Mouse (Mus musculus) megakaryocyte, adult 5-6 weeks (primary cell): ENCODE measurements around the gene Fam71e1. TPM values are rescaled to one million over a fixed set of nuclear protein-coding genes. Genes with fewer than 3 reads are reported as not detected.
A peak's percentile ranks its signal among the peaks of the same experiment; 100 is the strongest.

Source experiments
- ATAC-seq: 2 replicates; pipeline ENCODE4 v1.8.0; 2016; ENCODE audit warnings: mild to moderate bottlenecking, inconsistent platforms; ENCODE audit not compliant: poor library complexity, severe bottlenecking
- total RNA-seq, 2 experiments: library from RNA; stranded (forward) in 1 of 2; stranded (reverse) in 1 of 2; fragments of 153-499, 151-499 nt in 1 of 2; fragments of 221-1000, 200-1000 nt in 1 of 2; gene quantifications; 2 replicates each; pipeline versions ENCODE4 v1.2.3 to v1.2.4; 2015 to 2017

Gene Fam71e1
- total RNA-seq, 2 experiments from 2014 or later: 2.0 TPM; not detected in 1

- no peak for ATAC-seq
Measured at GRCm38 (mm10) chr7:44470696-44471612, 25.4 kb upstream of the Fam71e1 start.

DNA sequence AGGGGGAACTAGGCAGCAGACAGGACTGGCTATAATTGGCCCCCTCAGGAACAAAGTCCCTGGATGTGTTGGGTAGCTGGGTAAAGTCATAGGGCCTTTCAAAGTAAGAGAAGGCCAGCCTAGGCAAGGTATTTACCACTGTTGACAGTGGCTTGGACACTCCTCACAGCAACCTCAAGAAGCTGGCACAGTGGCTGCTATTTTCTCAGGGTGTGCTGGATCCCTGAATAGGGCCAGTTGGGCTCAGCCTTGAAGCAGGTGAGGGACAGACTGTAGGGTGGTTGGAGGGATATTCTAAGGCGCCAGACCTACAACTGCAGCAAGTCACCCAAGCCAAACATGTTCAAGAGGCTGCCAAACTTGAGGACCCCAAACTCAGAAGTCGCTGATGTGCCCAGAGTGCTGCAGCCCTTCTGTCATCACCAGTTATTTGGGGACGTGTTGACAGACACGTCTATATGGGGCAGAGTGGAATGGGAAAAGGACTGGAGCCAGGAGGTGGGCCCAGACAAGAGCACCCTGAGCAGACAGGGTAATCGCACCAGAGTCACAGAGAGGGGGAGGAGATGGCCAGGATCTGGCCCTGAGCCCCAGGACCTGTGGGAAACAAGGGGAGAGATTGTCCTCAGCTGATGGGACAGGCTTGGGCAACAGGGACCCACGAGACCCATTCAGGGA, 24.4 kb upstream of the Fam71e1 start:
- ATAC-seq: no peak

- ATAC-seq: no peak
Measured at GRCm38 (mm10) chr7:44472558-44472885, 23.9 kb upstream of the Fam71e1 start.

GRCm38 (mm10) chr7:44472961-44473646, 23.3 kb upstream of the Fam71e1 start:
- no peak for ATAC-seq

- no peak for ATAC-seq
Measured at GRCm38 (mm10) chr7:44474419-44474818, 22.0 kb upstream of the Fam71e1 start.

DNA sequence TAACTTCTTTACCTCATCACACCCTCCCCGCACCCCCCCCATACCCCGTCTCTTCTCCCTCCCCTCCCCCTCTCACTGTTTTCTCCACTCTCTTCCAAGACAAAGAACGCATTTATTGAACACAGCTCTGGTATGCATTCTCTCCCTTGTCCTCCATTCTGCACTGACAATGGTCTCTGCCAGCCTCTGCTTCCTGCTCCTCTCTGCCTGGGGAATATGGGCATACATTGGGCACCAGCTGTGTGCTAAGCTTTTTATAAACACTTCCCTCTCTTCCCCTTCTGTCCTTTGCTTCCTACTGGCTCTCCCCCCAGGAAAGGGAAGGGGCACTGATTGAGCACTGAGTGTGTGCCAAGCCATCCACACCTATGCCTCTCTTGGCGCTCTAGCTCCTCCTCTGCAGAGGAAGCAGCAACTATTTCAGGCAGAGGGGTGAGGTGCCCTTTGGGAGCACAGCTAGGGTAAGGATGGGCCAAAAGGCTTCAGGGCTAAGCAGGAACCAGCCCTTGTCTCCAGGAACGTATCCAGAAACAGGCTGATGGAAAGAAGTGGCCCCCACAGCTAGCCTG, 21.3 kb upstream of the Fam71e1 start:
- ATAC-seq: no peak

- no peak for ATAC-seq
Measured at GRCm38 (mm10) chr7:44482836-44483435, 13.4 kb upstream of the Fam71e1 start.

GRCm38 (mm10) chr7:44484109-44484508, 12.3 kb upstream of the Fam71e1 start:
- no peak for ATAC-seq

GRCm38 (mm10) chr7:44484841-44485571, 11.4 kb upstream of the Fam71e1 start:
- ATAC-seq: peak; percentile 95

DNA sequence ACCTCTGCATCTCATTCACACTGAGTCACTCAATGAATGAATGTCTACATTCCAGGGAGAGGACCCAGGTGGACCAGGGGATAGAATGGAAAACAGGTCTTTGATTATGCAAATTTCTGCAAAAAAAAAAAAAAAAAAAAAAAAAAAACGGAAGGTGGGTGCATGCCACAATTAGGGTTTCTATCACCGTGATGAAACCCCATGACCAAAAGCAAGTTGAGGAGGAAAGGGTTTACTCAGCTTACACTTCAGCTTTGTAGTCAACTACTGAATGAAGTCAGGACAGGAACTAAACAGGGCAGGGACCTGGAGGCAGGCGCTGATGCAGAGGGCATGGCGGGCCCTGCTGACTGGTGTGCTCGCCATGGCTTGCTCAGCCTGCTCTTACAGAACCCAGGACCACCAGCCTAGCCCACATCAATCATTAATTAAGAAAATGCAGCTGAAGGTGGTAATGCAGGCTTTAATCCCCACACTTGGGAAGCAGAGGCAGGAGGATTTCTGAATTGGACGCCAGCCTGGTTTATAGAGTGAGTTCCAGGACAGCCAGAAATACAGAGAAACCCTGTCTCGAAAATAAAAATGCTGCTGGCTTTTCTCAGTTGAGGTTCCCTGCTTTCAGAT, 10.7 kb upstream of the Fam71e1 start:
- no peak for ATAC-seq

GRCm38 (mm10) chr7:44486927-44487575, 9.3 kb upstream of the Fam71e1 start:
- ATAC-seq: no peak

- no peak for ATAC-seq
Measured at GRCm38 (mm10) chr7:44487936-44488335, 8.4 kb upstream of the Fam71e1 start.

DNA sequence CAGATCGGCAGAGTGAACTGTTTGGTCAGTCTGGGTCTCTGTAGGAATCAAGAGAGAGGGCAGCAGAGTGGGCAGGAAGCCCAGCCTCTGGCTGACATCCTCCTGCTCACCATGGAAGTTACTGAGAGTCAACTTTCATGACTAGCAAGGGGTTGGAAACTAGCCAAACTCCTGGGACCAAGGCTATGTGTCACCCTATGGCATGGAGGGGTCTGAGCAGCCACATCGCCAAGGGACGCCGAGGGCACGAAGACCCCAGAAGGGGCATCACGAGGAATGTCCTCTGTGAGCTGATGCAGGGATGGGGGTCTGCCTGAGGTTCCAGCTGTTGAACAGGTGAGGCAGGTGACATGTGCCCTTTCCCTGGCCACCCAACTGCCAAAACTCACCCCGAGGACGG, 7.8 kb upstream of the Fam71e1 start:
- ATAC-seq: no peak

DNA sequence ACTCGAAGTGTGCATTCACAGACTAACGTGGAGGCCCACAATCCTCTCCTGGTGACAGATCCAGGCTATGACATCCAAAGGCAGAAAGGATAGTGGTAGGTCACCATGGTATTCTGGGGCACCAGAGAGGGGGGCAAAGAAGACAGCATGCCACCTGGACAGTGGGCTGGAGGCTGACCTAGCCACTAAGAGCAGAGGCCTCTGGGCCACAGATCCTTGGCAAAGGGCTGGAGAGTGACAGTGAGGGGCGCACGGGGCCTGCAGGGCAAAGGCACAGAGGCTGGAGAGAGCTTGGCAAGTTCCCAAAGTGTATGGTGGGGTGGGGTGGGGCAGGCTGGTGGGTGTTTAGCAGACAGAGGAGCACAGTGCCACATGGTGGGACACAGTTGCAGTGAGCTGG, 6.1 kb upstream of the Fam71e1 start:
- no peak for ATAC-seq

DNA sequence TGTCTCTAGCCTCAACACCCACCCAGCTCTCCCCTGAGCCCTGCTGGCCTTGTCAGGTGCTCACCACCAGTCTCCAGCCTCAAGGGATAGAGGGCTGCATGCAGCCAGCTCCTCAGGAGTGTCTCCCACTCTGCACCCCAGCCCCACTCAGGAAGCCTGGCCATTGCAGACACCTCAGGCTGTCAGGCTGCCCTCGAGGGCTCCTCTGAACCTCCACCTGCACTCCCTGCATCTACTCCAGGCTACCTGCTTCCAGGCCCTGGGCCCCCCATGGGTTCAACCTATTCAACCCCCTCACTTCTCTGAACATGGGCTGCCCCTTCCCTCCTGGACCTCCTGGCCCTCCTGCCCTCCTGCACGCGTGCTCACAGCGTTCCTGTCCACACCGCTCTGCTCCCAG, 5.0 kb upstream of the Fam71e1 start:
- no peak for ATAC-seq

GRCm38 (mm10) chr7:44492166-44492826, 4.1 kb upstream of the Fam71e1 start:
- no peak for ATAC-seq

DNA sequence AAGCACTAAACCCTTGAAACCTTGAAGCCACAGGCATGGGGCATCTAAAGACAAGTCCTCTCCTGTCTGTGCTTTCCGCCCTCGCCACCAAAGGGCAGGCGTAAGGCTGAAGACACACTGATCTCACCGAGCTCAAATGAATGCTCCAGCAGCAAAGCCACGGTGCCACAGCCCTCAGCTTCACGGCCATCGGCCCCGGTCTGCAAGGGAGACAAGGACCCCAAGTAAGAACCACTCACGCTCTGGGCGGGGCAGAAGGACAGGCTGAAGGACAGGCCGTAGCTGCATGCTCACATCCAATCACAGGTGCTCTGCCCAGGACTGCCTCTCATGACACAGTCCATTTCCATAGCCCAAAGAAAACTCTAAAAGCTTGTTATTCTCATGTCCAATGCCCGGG, 1.7 kb upstream of the Fam71e1 start:
- ATAC-seq: no peak

DNA sequence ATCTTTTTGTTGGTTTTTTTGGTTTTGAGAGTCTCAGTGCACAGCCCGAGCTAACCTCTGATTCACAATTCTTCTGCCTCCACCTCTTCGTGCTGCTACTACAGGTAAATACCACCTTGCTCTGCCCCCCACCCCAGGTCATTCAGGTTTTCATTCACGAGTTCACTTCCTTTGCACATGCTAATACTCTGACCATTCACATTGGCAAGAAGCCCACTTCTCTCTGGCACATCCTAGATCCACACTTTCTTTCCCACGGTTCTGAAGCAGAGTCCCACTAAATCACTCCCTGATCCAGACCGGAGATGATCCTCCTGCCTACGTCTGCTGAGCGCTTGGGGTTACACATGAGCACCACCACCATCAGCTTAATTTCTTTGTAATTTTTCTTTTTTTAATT, 1.3 kb upstream of the Fam71e1 start:
- ATAC-seq: no peak

- ATAC-seq: no peak
Measured at GRCm38 (mm10) chr7:44496771-44497109, 359 bp downstream of the Fam71e1 start.
